Mouse (Mus musculus) ES-E14 (cell line): ENCODE data around the gene Btg1.

ENCODE experiments used
- CHD2 ChIP-seq: IDR thresholded peaks from 2 replicates; pipeline ENCODE4 v1.6.1; 2014; ENCODE audit warnings: mild to moderate bottlenecking, low read depth, low read length, inconsistent platforms
- MAFK ChIP-seq: IDR thresholded peaks from 2 replicates; pipeline ENCODE4 v1.6.1; 2014; ENCODE audit warnings: mild to moderate bottlenecking, low read depth, low read length, inconsistent platforms; ENCODE audit not compliant: insufficient read depth
- ZC3H11A ChIP-seq: IDR thresholded peaks from 2 replicates; pipeline ENCODE4 v1.6.1; 2012; ENCODE audit warnings: low read depth, mild to moderate bottlenecking, inconsistent platforms, low read length, borderline replicate concordance

- TF ChIP-seq ZC3H11A: no peak
- TF ChIP-seq MAFK: no peak
- TF ChIP-seq CHD2: no peak
These were observed 6.9 kb downstream of the Btg1 start for GRCm38 (mm10) chr10:96623633-96624195.
